Mouse (Mus musculus): ENCODE measurements around the gene Sephs2. TPM values are rescaled to one million over a fixed set of nuclear protein-coding genes. Genes with fewer than 3 reads are reported as not detected.
A peak's percentile ranks its signal among the peaks of the same experiment; 100 is the strongest.

Sephs2 gene
- polyA plus RNA-seq, 1 experiment, result 12.9 TPM

DNA sequence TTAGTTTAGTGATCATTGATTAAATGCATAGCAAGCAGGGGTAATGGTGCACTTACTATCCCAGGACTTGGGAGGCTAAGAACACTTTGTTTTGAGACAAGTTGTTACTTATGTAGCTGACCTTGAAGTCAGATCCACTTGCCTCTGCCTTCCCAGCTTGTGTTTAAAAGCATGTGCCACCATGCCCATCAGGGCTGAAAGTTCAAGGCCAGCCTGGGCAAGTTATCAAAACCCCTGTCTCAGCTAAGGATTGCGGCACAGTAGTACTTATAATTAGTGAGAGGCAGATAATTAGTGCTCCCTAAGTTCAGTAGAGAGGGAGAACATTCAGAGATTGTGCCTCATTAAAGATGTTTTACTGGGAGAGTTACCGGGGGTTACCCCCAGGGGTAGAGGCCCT, 39.1 kb downstream of the Sephs2 start:
- peaks cover 19% of the 10 kb centered on the region for H3K36me3 ChIP-seq (ENCODE audit: control insufficient read depth, insufficient read depth, low read length)
- 96% methylated on average over 2 of the region's 2 CpGs for WGBS
- TF ChIP-seq CTCF (IDR thresholded peaks at IDR 0.05; ENCODE audit: extremely low read depth, insufficient read depth, insufficient read length, insufficient replicate concordance), result no peak
- no peak for TF ChIP-seq POLR2A (IDR thresholded peaks at IDR 0.05; ENCODE audit: low read depth, low read length)

DNA sequence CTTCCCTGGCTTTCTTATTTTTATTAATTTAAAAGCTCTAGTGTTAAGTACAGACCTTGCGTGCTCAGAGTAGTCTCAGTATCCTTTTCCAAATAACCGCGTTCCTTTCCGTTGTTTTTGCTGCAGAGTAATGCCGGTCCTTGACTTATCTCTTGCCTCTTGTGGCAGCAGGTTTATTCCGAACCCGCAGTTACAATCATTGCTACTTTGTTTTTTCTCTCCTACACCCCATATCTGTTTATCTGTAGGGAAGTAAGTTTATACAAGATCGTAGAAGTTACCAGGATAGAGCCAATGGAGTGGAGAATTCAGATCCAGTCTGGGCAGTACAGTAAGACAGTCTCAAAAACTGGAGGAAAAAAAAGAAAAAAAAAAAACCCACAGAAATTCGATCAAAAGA, 40.1 kb downstream of the Sephs2 start:
- H3K36me3 ChIP-seq (ENCODE audit: control insufficient read depth, insufficient read depth, low read length), result peaks cover 19% of the 10 kb centered on the region
- WGBS, result 6% methylated on average over 9 of the region's 9 CpGs
- peak overlapping the region; percentile 84; the same call in 1 of the 2 replicates for H3K4me3 ChIP-seq (ENCODE audit: extremely low read depth, insufficient read depth, insufficient read length)

More for the DNA sequence above, 39.1 kb downstream of the Sephs2 start:
- Histone ChIP-seq H3K4me3 (ENCODE audit: extremely low read depth, insufficient read depth, insufficient read length) (no peak overlapping the region), H3K27ac (ENCODE audit: insufficient read depth, low read length) (no peak overlapping the region), H3K4me1 (ENCODE audit: control insufficient read depth, insufficient read depth, insufficient read length) (peaks cover 7% of the 10 kb centered on the region; the same call in 1 of the 2 replicates), H3K27me3 (ENCODE audit: control insufficient read depth, insufficient read depth, low read length) (no peaks in the 10 kb centered on the region)
- no peak for DNase-seq (ENCODE audit: low read depth in 1 of 2, low spot score in 2 of 2)

DNA sequence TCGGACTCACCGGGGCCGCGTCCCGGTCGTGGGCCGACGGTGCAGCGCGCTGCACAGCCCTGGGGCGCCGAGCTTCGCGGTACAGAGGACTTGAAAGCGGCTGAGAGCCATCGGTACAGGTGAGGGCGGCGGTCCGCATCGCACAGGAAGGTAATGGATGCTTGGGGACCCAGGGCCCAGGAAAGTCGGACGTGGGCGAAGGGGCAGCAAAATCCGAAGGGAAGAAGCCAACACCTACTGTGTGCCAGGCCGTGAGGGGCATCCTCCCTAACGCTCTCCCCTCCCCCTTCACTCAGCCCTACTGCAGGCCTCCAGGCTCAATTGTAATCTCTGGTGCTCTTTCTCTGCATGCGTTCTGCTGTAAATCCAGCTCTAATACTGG, 40.5 kb downstream of the Sephs2 start:
- Histone ChIP-seq H3K4me1 (ENCODE audit: control insufficient read depth, insufficient read depth, insufficient read length) (peaks cover 7% of the 10 kb centered on the region; the same call in 1 of the 2 replicates), H3K36me3 (ENCODE audit: control insufficient read depth, insufficient read depth, low read length) (peaks cover 19% of the 10 kb centered on the region), H3K4me3 (ENCODE audit: extremely low read depth, insufficient read depth, insufficient read length) (peak overlapping the region; percentile 84), H3K27me3 (ENCODE audit: control insufficient read depth, insufficient read depth, low read length) (no peaks in the 10 kb centered on the region), H3K27ac (ENCODE audit: insufficient read depth, low read length) (peak overlapping the region; percentile 95)
- under 1% methylated on average over 27 of the region's 27 CpGs for WGBS
- DNase-seq (ENCODE audit: low read depth in 1 of 2, low spot score in 2 of 2), result no peak
- no peak for TF ChIP-seq POLR2A (IDR thresholded peaks at IDR 0.05; ENCODE audit: low read depth, low read length)
- no peak for TF ChIP-seq CTCF (IDR thresholded peaks at IDR 0.05; ENCODE audit: extremely low read depth, insufficient read depth, insufficient read length, insufficient replicate concordance)

More for the DNA sequence above, 40.1 kb downstream of the Sephs2 start:
- no peak for DNase-seq (ENCODE audit: low read depth in 1 of 2, low spot score in 2 of 2)
- Histone ChIP-seq H3K27me3 (ENCODE audit: control insufficient read depth, insufficient read depth, low read length) (no peaks in the 10 kb centered on the region), H3K4me1 (ENCODE audit: control insufficient read depth, insufficient read depth, insufficient read length) (peaks cover 7% of the 10 kb centered on the region; the same call in 1 of the 2 replicates), H3K27ac (ENCODE audit: insufficient read depth, low read length) (no peak overlapping the region)
- TF ChIP-seq POLR2A (IDR thresholded peaks at IDR 0.05; ENCODE audit: low read depth, low read length) (no peak), CTCF (IDR thresholded peaks at IDR 0.05; ENCODE audit: extremely low read depth, insufficient read depth, insufficient read length, insufficient replicate concordance) (no peak)

DNA sequence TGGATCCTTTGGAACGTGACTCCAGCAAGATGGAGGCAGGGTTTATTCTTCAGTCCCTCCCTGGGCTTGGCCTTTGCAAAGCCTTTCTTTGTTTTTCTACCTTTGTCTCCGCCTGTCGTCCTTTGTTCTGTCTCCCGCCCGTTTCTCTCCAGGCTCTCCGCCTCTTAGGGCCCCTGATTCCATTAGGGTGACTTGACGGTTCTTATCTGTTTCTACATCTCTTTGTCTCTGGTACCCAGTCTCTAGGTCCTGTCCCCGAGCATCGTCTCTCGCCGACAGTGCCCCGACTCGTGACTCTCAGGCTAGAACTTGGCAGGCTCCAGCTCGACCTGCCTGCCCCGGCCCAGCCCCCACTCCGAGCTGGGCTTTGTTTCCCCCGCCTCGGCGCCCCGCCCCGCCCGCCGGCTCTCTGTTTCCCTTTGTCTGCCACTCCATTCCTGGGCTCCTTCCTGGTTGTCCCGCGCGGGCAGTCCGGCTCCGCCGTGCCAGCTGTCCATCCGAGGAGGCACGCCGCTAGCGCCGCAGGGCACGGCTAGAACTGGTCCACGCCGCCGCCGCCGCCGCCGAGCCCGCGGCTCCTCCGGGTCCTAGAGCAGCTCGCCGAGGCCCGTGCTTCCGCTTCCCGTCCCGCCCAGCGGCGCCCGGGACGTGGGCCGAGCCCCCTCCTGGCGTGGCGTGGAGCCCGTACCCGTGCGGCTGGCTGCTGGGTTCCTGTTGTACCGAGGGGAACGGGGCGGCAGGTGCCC, 41.1 kb downstream of the Sephs2 start, which contains the start of the genes Zfp553 and Sept1:
Gene Zfp553 (plus strand): TSS at position 440 of the 746 bp plus-strand sequence.
Gene Sept1 (minus strand): TSS at position 509 of the 746 bp plus-strand sequence.
- WGBS, result under 1% methylated on average over 64 of the region's 64 CpGs
- Histone ChIP-seq H3K4me3 (ENCODE audit: extremely low read depth, insufficient read depth, insufficient read length) (peak within 1 kb of the TSS; percentile 84), H3K4me1 (ENCODE audit: control insufficient read depth, insufficient read depth, insufficient read length) (peaks cover 7% of the 10 kb centered on the region; the same call in 1 of the 2 replicates), H3K27me3 (ENCODE audit: control insufficient read depth, insufficient read depth, low read length) (no peaks in the 10 kb centered on the region), H3K27ac (ENCODE audit: insufficient read depth, low read length) (peak within 1 kb of the TSS; percentile 95), H3K36me3 (ENCODE audit: control insufficient read depth, insufficient read depth, low read length) (peaks cover 18% of the 10 kb centered on the region)
- DNase-seq (ENCODE audit: low read depth in 1 of 2, low spot score in 2 of 2), result peak in 1 of 2 experiments; percentile 80
- no peak; the same call in none of the 2 replicates for TF ChIP-seq POLR2A (IDR thresholded peaks at IDR 0.05; ENCODE audit: low read depth, low read length)
- TF ChIP-seq CTCF (IDR thresholded peaks at IDR 0.05; ENCODE audit: extremely low read depth, insufficient read depth, insufficient read length, insufficient replicate concordance), result no peak

DNA sequence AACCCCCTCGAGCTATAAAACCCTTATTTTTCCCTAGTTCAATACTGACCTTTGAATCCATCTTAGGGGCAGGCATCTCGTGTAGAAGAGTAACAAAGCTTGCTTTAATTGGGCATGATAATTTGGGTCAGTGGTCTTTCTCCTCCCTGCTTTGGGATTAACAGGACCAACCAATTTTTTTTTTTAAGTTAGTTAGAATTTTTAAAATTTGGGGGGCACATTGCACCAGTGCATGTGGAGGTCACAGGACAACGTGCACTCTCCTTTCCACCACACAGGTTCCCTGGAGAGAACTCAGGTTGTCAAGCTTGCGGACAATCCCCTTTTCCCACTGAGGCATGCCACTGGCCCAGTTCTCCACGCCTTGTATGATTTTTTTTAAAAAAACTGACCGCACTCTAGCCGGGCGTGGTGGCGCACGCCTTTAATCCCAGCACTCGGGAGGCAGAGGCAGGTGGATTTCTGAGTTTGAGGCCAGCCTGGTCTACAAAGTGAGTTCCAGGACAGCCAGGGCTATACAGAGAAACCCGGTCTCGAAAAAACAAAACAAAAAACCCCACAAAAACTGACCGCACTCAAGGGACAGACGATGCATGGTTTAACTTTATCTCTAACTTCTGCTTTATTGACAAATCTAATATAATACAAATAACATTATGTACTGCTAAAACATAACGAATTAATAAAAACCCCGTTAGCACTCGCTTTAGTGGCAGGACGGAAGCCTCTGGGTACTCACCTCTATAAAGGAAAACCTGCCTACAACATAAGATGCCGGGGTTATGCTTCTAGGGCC, 41.8 kb downstream of the Sephs2 start:
- no peak for DNase-seq (ENCODE audit: low read depth in 1 of 2, low spot score in 2 of 2)
- 3% methylated on average over 20 of the region's 20 CpGs for WGBS
- TF ChIP-seq CTCF (IDR thresholded peaks at IDR 0.05; ENCODE audit: extremely low read depth, insufficient read depth, insufficient read length, insufficient replicate concordance), result no peak
- TF ChIP-seq POLR2A (IDR thresholded peaks at IDR 0.05; ENCODE audit: low read depth, low read length), result no peak
- H3K4me3 ChIP-seq (ENCODE audit: extremely low read depth, insufficient read depth, insufficient read length), result peak overlapping the region; percentile 84
- no peaks in the 10 kb centered on the region for H3K27me3 ChIP-seq (ENCODE audit: control insufficient read depth, insufficient read depth, low read length)
- H3K4me1 ChIP-seq (ENCODE audit: control insufficient read depth, insufficient read depth, insufficient read length), result peaks cover 7% of the 10 kb centered on the region; the same call in 1 of the 2 replicates
- peaks cover 17% of the 10 kb centered on the region for H3K36me3 ChIP-seq (ENCODE audit: control insufficient read depth, insufficient read depth, low read length)
- H3K27ac ChIP-seq (ENCODE audit: insufficient read depth, low read length), result peak overlapping the region; percentile 95

DNA sequence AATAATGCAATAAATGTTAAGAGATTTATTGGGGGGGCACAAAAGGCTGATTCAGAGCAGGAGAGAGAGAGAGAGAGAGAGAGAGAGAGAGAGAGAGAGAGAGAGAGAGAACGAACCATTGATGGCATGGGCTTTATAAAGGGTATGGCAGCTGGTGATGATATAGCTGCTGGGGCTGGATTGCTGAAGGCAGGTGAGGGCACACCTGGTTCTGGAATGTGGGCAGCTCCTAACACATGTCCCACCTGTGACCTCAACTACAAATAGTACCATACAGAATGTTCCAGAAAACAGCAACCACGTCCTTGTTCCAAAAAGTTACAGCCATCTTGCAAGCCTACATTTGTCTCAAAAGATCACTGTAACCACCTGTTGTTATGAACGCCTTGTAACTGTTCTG, 42.5 kb downstream of the Sephs2 start:
- no peak for TF ChIP-seq CTCF (IDR thresholded peaks at IDR 0.05; ENCODE audit: extremely low read depth, insufficient read depth, insufficient read length, insufficient replicate concordance)
- no peak for TF ChIP-seq POLR2A (IDR thresholded peaks at IDR 0.05; ENCODE audit: low read depth, low read length)
- Histone ChIP-seq H3K4me3 (ENCODE audit: extremely low read depth, insufficient read depth, insufficient read length) (no peak overlapping the region), H3K27ac (ENCODE audit: insufficient read depth, low read length) (no peak overlapping the region), H3K27me3 (ENCODE audit: control insufficient read depth, insufficient read depth, low read length) (no peaks in the 10 kb centered on the region), H3K36me3 (ENCODE audit: control insufficient read depth, insufficient read depth, low read length) (peaks cover 12% of the 10 kb centered on the region), H3K4me1 (ENCODE audit: control insufficient read depth, insufficient read depth, insufficient read length) (peaks cover 7% of the 10 kb centered on the region; the same call in 1 of the 2 replicates)
- WGBS, result 41% methylated on average over 3 of the region's 3 CpGs
- no peak for DNase-seq (ENCODE audit: low read depth in 1 of 2, low spot score in 2 of 2)
